Mouse (Mus musculus): ENCODE measurements at regions not wholly inside any gene's neighbourhood (a gene's known extent, or its start where the extent isn't known, plus 50 kb on each side); places are given as distances from the start of the nearest gene placed in this dataset.
"Not testable (repeated sequence)": the region's sequence is repeated elsewhere in the genome, so short reads cannot be mapped to it uniquely, and the experiment has no call there.

DNA sequence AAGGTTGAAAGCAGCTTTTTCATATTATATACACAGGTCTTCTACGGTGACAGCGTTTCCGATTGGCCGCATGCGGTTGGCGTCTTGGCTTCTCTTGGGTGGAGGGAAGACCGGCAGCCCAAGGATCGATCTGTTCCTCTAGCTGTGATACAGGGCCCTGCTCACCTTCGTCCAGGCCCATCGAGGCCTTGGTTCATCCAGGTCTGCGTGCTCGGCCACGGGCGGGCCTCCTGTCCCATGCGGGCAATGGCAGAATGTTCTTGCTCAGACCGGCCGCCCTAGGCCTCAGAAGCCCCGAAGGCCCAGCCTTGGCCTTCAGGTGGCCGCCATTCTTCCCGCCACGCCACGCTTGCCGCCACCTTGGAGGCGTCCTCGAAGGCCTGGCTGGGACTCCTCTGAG is 194.4 kb upstream of the Ppp6c start:
- no peak for DNase-seq (ENCODE audit: low spot score in 2 of 2)

DNA sequence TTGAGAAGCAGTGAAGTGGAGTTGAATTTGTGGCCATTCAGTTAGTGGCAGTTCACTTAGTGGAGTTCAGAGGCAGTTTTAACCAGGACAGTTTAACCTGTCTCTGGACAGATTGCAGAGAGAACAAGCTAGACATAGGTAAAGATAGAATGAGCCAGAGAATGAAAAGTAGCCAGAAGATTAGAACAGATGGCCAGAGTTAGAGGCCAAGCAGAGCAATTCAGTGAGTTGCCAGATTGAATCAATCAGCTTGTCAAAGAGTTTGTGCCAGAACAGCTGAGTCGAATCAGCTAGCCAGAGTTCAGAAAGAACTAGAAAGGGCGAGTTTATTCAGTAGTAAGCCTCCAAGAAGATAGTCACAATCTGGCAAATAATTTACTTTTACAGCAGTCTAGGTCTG is 174.1 kb upstream of the Ppp6c start:
- DNase-seq (ENCODE audit: low spot score in 2 of 2), result peak in 1 of 2 experiments; percentile 16

DNA sequence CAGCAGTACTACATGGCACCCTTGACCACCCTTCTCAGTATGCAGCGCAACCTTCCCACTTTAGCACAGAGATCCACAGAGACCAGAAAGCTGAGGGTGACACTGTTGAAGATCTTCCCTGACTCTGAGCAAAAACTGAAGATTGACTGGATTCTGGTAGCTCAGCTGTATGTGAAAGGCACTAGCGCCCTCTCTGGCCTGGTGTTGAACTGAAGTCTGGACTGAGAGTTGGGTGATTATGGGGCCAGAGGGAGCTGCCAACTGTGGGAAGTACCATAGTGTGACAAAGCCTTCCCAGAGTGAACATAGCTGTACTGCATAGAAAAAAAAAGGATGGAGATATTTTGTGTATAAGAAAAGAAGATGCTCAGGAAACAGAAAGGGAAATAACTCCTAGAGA is 173.3 kb upstream of the Ppp6c start:
- no peak for DNase-seq (ENCODE audit: low spot score in 2 of 2)

DNA sequence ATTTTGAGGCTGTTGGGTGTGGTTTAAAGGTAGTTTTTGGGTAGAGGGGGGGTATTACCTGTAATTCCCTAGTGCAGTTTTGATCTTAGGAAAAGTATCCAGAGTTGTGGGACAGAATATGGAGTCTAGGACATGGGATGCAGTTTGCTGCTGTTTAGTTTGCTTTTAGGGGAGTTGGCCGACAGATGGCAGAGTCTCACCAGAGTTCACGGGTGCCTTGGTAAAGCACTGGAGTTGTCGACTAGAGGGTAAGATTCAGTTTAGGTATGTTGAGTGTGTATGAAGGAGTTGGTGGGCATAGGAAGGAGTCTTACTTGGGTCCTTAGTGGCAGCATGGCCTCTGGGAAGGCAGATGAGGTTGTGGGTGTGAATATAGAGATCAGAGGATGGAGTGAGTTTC is 168.4 kb upstream of the Ppp6c start:
- no peak for DNase-seq (ENCODE audit: low spot score in 2 of 2)

DNA sequence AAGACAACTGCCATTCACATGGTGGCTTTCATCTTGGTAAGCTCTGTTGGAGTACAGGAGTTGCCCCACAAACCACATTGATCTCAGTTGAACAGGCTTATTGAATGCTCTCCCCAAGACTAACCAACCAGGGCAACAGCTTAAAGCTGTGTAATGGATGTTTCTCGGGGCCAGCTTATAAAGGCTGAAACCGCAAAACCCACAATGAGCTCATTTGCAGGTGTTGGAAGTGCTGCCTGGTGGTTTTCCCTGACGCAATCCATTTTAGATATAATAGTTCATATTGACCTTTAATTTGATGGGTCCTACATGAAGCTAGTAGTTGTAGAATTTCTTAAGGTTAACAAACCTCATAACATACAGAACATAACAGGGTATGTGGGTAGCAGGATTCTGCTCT is 151.0 kb upstream of the Ppp6c start:
- no peak for DNase-seq (ENCODE audit: low spot score in 2 of 2)

DNA sequence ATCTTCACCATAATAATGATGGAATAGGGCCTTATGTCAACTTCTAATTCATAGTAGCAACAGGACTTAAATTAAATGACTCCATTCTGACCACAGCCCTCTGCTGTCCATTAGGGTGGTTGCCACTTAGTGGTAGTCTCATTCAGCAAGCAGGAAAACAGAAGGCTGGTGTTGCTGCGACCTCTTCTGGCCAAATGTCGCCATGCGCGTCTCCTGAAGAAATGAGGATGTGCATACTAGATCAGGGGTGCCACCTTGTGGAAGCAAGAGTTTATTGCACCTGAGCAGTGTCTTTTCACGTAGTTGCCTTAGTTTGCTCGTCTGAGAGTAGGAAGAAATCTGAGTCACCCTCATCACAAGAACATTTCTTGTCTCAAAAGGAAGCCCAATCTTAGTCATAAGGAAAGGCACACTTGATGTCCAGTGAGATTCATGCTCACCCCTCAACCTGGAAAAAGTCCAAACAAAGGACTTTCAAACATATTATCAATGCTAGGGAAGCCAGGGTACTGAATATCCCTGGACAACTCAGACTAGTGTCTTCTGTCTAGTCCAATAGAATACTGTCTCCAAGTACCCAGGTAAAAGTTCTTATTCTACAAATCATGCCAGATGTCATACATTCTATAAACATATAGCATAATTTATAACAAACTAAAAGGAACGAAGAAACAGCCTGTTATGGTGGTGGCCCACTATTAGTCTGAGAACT is 147.0 kb upstream of the Ppp6c start:
- peak; percentile 79 to 91 for DNase-seq (ENCODE audit: low spot score in 2 of 2)

DNA sequence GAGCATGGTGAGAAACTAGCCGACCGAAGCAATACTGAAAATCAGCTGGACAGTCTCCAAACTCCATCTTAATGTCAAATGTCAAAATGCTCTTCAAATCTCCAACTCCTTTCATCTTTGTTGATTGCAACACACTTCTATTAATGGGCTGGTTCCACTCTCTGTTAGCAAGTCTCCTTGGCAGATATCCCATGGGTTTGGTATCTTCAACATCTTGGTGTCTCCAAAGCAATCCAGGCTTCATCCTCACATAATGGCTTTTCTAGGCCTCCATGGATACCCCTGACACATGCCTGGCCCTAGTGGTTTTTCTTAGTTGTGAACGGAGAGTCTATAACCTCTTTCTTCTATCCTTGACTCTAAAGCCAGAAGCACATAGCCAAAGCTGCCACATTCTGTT is 118.0 kb upstream of the Ppp6c start:
- DNase-seq (ENCODE audit: low spot score in 2 of 2), result no peak

DNA sequence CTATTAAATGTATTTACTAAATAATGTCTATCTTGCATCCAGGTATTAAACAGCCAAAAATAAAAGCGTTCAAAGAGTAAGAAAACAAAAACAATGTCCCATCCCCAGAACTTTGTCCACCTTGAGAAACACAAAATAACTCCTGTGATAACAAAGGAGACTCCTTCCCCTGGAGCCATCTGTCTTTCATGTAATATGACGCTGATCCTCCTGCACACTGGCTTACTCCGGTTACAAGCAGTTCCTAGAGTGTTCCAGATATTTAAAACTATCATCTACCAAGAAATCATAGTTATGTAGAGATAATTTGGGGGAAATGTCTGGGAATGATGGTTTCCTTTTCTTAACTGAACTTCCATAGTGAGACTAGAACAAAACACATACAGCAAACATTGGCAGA is 114.2 kb upstream of the Ppp6c start:
- DNase-seq (ENCODE audit: low spot score in 2 of 2), result no peak

DNA sequence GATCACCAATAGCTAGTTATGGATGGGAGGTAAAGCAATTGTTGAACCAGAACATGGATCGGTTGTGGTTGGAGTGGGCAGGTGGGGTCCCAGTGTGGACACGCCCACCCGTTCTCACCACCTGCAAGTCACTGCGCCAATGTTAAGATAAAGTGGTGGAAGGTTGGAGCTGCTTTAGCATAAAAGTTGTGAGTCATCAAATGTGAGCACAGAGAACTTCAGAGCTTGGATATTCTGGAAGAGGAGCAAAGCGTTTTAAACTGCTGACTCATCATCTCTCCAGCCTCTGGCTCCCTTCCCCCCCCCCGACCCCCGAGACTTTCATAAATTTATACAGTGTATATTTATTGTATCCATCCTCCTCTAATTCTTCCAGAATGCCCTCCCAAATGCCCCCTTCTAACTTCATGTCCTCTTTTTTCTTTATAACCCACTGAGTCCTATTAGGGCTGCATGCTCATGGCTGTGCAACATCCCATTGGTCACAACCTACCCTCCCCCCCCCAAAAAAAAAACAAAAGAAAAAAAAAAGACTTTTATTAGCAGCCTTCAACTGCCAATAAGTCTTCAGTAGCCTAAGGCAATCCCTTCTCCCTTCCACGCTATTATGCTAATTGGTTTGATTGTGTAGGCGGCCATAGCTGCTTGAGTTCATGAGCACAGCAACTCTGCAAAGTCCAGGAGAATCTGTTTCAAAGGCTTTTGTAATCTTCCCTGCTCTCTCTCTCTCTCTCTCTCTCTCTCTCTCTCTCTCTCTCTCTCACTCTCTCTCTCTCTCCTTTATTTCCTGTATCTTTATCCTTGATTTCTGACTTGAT is 112.8 kb upstream of the Ppp6c start:
- DNase-seq (ENCODE audit: low spot score in 2 of 2), result no peak

DNA sequence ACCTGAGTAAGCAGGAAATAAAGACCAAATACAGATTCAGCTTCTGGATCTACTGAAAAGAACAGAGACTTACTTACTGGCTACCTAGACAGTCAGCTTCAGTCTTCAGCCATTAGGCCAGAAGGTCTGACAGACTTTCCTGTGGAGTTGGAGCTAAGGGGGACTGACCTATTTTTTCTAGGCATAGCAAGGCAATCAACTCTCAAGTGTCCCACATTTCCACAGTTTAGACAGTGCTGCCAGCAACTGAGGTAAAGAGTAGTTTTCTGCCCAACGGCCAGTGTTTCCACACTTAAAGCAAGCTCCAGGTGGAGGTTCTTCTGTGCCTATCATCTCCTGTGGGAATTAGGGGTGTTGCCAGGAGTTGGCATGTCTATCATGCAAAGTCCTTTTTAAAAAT is 111.3 kb upstream of the Ppp6c start:
- no peak for DNase-seq (ENCODE audit: low spot score in 2 of 2)

DNA sequence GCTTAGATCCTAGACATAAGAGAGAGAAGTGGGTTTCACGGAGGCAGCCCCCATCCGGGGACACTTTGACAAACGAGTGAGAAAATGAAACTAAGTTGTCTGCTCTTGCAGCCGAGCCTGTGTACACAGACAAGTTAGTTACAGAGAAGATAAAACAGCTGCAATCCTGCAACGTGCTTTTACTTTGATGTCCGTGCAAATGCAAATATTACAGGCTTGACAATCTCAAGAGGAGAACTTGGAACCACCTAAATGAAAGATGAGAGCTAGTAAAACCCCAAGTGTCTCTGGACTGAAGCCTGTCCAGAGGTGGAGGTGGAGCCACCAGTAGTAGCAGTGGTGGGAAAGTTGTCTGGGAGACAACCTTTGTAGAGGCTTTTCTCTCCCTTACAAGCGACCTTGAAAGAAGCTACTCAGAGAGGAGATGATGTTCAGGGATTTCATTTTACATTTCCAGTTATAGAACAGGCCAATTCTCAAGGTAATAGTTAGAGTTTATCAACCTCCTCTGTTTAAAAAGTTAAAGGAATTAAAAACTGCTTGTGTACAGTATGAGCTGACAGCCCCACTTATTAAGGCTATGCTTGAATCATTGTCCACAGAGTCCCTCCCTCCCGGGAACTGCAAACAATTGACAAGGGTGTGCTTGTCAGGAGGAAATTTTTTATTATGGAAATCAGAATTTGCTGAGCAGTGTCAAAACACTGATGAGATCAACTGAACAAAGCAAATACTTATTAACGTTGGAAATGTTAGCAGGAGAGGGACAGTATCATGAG is 99.7 kb upstream of the Ppp6c start:
- DNase-seq (ENCODE audit: low spot score in 2 of 2), result no peak

DNA sequence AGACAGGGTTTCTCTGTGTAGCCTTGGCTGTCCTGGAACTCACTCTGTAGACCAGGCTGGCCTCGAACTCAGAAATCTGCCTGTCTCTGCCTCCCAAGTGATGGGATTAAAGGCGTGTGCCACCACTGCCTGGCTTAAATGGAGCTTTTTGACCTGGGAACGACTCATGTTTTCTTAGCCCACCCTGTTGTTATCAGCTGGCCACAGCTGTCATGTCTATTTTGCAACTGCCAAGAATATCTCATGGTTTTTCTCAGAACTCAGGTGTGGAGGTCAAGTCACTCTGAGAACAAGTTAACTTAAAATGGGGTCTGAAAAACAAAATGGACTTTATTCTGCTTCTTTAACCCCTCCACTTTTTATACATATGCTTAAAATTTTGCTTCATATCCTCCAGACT is 98.9 kb upstream of the Ppp6c start:
- not testable (repeated sequence) for DNase-seq (ENCODE audit: low spot score in 2 of 2)

DNA sequence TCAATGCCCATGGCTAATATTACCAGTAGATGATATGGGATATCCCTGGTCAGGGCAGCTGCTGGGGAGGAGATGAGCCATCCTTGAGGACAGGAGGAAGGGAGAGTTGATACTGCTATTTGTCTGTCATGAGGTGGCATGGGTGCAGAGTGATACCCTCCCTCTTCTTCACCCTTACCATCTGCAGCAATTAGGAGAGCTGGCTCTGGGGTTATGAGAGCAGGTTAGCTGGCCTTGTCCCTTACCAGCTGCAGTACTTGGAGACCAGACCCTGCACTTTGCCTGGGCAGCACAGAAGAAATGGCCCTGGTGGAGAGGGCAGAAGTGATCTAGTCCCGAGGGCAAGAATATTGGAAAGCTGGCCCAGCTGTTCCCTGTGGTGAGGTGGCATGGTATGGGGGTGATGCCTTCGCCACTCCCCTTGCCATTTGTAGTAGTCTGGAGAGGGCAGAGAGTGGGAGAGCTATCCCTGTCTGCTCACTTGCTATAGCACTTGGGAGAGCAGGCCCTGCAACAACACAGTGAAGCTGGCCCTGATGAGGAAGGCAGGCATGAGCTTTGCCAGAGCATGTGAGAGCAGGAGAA is 73.6 kb upstream of the Ppp6c start:
- no peak for DNase-seq (ENCODE audit: low spot score in 2 of 2)

DNA sequence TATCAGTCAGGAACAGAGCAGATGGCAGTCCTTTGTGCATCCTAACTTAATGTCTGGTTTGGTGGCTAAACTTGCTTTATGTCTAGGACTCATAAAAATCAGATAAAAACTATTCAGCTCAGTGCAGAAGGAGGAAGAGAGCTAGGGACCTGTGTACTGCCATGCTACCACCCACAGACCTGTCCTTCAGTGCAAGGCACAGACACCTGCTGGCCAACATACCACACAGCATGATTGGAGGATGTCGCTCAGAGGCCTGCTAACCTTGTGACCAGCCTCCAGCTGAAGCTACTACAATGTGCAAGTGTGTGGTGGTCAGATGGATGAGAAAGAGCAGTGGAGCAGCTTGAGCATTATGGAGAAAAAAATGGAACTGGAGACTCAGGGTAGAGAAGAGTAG is 73.0 kb upstream of the Ppp6c start:
- no peak for DNase-seq (ENCODE audit: low spot score in 2 of 2)

DNA sequence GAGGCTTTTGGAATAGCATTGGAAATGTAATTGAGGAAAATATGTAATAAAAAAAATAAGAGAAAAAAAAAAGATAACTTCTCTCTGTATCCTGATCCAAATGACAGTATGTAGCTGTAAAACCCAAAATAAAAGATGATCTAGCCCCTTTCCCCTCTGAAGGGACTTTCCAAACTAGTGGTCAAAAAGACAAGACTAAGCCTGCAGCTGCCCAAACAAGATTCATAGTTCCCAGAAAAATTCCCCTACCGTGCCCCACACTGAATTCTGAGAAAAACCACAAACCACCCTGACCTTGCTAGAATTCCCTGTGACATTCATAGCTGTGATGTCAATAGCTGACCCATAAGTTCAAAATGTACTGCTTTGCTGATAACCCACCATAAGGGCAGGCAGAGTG is 69.2 kb upstream of the Ppp6c start:
- DNase-seq (ENCODE audit: low spot score in 2 of 2), result no peak

DNA sequence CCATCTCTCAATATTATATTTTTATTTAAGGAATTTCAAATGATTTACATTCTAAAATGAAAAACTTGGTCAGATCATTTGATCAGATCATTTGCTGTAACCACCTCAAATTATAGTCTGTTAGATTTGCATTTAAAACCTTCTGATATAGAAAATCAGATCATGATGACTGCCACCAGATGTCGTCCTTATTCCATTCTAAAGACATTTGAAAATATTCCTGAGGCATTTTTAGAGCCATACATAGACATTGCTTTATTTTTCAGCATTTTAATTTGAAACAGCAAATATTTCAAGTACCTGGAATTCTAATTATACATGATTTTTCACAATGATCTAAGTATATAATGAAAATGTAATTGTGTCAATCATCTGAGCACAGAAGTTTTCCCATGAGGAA is 52.0 kb upstream of the Ppp6c start:
- DNase-seq (ENCODE audit: low spot score in 2 of 2), result no peak
